In the genomic region with DNA sequence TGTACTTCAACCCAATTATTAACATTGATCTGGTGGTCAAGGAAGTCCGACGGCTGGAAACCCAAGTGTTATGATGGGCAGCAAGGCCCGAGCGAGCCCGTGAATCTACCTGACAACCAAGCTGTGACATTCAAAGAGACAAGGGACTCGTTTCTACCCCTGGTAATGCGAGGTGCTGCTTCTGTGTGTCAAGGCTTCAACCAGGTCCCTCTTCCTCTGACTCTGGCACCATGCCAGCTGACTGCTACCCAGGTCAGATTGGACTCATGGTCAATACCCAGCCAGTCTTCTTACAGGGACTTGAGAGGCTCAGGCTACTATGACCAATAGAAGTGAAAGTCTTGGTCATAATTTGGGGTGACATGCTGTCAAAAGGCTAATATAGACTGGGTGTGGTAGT, we compare ENCODE assay signal across 16 mouse cellular contexts. TPM values are rescaled to one million over a fixed set of nuclear protein-coding genes. Genes with fewer than 3 reads are reported as not detected.
DNase-seq lines count a peak whose midpoint lies in the region.
"Had no signal": no experiment of that assay in that cellular context is flagged by ENCODE, and none has a peak within 500 bp of the region (broad histone marks: within the 10 kb centered on the region; RNA-seq: fewer than 3 reads in every experiment).

No protein-coding gene starts in this region.

- peak; percentile 4 for DNase-seq in cerebellum, adult 8-10 months
- no peak for DNase-seq in cerebellum, adult 11 months
- peak; percentile 31 for DNase-seq in kidney, postnatal 10 days
- DNase-seq in kidney, adult 11 months = no peak
- DNase-seq in testis, postnatal 10 days (ENCODE audit: low spot score) = peak; percentile 63
- DNase-seq in testis, postnatal 14 days (ENCODE audit: low spot score) = no peak
- DNase-seq in embryo, embryonic 10.5 days (ENCODE audit: low spot score) = no peak
- no peak for DNase-seq in left cerebral cortex, adult 18-20 months (ENCODE audit: low spot score in 2 of 2)
- DNase-seq: forebrain, postnatal 0 days; gastrocnemius, postnatal 14 days; liver; lung, embryonic 14.5 days; thymus, adult 2 months had no signal

RNA-seq across cellular contexts. Expression of a gene that starts 28.6 kb away (rescaled TPM):
- not detected for total RNA-seq in left cerebral cortex, adult 18-20 months (2021)
- total RNA-seq: forebrain, postnatal 0 days; gastrocnemius, postnatal 14 days; layer of hippocampus, adult 8-10 months; left cerebral cortex, postnatal 14 days; midbrain, postnatal 0 days had no signal

RNA-seq across cellular contexts. Expression of a gene that starts 30.5 kb away (rescaled TPM):
- 1 to 10 TPM; 3.5 to 4.0 TPM for total RNA-seq in left cerebral cortex, adult 18-20 months (2021)

RNA-seq across cellular contexts. Expression of a gene that starts 30.5 kb away (rescaled TPM):
- 10 to 100 TPM; 32.6 to 36.7 TPM for total RNA-seq in left cerebral cortex, adult 18-20 months (2021)

RNA-seq across cellular contexts. Expression of a gene that starts 34.2 kb away (rescaled TPM):
- total RNA-seq in left cerebral cortex, adult 18-20 months (2021) = 10 to 100 TPM; 22.4 to 24.3 TPM

Comparison
In these comparisons a context has a peak if more than half of its experiments do, and no peak if none do; other contexts are left out.
1. DNase-seq: peak in cerebellum, adult 8-10 months (single experiment), kidney, postnatal 10 days (single experiment) and testis, postnatal 10 days (single experiment); none in cerebellum, adult 11 months (single experiment), kidney, adult 11 months (single experiment), testis, postnatal 14 days (single experiment), embryo, embryonic 10.5 days (single experiment) and left cerebral cortex, adult 18-20 months (0 of 2).